Mouse (Mus musculus) retina, adult 2 months (tissue): ENCODE results near the gene Ss18l1.

Experiments
- DNase-seq: peaks from one replicate; pipeline ENCODE4 v3.0.0-alpha.2; 2012; ENCODE audit warnings: low read depth, low spot score

Ss18l1 gene

DNA sequence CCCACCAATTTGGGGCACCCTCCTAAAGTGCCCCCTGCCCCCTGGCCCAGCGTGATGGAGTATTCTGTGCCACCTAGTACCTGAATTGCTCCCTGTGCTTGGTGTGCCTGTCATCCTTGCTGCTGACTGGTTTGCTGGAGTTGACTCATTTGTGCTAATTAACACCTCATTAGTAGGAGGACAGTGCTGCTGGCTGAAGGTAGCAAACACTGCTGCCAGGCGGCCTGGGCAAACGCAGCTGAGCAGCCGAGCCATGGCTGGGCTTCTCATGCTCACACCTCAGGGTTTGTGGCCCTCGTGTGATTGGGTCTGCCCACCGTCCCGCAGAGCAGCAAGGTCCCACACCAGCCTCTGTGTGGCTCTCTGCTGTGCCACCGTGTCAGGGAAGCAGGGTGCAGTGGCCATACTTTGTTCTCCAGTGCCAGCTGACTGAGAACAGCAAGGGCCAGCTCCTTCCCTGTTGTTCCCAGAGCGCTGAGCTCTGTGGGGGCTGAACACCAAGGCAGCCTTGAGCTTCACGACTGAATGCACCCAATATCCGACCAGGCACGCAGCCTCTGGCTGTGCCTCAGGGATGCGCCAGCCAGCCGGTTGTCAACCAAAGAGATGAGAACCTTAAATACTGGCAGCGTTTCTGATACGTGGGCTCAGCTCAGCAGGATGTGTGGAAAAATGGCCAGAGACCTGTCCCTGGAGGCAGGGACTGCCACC lies 43.8 kb downstream of the Ss18l1 start:
- DNase-seq, result no peak

DNA sequence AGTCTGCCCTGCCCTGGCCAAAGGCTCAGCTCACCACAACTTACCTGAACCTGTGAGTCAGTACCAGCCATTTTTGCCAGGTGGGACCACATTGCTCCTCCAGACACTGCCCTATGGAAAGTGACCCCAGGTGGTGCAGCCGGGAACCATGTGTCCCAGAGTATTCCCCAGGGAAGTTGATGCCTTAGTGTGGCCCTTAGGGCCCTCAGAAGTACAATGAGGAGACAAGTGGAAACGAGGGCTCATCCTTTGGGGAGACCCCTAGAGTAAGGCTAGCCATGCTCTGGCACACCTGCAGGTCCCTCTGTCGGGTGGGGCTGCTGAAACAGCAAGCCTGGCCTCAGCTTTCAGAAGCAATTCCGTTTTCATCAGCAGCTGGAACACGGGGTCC lies 44.3 kb downstream of the Ss18l1 start:
- no peak for DNase-seq

DNA sequence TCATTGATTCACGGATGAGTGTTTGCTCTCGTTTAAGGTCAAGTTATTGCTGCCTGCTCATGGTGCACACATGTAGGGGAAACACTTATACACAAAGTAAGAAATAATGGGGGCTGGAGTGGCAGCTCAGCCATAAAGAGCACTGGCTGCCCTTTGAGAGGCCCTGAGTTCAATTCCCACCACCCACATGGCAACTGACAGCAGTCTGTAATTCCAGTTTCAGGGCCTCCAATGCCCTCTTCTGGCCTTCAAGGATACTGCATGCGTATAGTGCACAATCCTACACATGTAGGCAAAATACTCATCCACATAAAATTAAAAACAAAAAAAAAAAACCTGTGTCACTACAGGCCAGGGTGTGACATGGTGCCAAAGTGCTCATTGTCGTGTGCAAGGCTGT lies 45.2 kb downstream of the Ss18l1 start:
- DNase-seq, result no peak

DNA sequence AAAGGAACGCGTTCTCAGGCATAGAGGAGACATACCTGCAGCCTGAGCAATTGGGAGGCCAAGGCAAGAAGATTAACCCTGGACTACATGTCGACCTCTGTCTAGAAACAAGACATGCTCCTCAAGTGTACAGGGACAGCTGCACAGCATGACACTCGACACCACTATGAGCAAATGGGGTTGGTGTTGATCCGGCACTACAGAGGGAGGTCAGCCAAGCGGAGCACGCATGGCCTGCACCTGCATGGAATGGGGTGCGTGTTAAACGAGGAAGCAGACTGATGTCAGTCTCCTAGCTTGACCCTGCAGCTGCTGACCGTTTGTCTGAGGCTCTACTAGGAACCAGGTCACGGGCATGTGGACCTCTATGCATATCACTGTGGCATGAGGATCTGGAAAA lies 48.0 kb downstream of the Ss18l1 start:
- DNase-seq, result no peak

DNA sequence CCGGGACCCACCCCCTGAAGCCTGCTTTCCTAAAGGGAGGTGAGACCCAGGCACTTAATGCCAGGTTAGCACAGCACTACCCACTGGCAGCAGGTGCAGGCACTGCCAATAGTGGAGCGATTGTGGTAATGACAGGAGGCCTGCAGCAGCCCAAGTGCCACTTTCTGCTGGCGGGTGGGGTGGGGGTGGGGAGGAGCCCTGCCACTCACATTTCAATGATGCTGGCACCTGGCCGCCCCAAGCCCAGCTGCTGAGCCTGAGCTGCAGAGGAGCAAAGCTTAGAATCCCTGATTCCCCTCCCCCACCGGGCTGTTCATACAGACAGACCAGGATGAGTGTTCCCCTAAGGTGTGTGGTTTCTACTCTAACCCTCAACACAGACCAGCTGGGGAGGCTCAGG lies 53.4 kb downstream of the Ss18l1 start:
- no peak for DNase-seq

DNA sequence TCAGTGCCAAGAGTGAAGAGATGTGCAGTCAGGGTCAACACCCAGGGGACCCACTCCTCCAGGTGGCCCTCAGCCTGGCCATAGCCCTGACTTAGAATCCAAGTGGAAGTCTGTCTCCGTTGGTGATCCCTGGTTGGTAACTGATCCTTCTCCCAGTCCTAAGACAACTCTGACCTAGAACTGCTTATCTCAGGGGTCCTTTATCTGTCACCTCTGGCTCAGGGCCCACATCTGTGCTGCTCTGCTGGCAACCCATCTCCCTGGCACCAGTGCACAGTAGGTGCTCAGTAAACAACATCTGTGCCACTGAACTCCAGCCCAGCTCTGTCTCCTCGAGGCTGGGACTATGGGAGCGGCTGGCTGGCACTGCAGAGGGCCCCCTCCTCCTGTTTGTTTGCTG lies 55.3 kb downstream of the Ss18l1 start:
- no peak for DNase-seq

DNA sequence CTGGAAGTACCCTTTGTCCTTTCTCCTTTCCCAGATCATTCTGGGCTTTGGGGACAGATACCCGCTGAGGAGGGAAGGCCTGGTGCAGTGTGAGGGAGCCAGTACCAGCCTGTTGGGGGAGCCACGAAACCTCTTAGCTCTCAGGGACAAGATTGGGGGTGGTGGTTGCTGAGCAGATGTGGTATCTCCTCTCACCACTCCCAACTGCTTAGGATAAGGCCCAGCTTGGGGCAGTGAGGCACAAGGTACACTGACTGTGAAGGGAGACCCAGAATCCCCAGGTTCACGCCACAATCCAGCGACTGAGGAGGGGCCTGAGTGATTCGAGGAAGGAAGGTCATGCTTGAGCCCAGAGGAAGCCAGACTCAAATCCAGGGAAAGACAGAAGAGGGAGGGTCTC lies 55.9 kb downstream of the Ss18l1 start:
- no peak for DNase-seq

DNA sequence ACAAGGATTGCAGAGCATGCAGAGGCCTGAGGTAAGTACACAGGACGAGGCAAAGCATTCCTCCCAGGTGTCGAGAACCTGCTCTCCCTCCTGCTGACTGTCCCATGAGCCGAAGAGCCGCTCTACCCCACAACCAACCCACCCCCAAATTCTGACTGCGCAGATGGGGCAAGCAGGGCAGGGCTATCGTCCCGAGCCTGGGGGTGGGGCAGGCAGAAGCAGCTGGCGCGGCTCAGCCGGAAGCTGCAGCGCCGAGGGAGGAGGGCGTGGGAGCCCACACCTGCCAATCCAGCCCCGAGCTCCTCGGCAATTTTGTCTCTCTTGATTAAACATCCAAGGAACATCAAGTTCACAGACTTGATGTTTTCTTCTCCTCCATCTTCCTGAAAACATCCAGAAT lies 57.2 kb downstream of the Ss18l1 start:
- DNase-seq, result no peak

DNA sequence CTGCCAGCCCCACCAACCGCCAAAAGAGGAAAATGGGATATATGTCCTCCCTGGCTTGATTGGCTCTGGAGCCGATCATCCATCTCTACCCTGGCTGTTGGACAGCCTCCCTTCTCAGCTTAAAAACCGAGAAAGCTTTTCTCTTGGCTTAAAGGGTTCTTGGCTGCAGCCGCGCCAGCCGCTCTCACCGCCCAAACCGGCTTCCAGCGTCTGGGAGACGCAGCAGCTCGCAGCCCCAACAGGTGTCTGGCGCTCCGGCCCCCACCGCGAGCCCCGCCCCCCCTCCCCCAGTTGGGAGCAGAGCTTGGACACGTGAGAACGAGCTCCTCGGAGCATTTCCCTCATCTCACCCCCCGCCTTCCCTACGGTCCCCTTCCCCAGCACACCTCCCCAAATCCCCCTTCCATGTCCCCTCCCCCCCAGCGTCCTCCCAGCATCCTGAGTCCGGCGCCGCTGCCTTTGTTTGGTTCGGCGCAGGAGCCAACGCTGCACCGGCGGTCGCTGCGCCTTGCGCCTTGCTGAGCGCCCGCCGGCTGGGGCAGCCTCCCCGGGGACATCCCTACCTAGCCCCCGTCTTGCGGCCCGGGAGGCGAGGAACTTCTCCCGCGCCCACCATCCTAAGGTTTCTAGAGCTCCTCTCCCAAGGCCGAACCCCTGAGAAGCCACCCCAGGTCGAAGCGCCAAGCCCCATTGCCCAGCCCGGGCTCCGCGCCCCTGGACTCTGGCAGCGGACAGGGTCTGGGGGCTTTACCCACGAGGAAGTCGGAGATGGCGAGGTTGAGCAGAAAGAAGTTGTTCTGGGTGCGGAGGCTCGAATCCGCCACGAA lies 61.1 kb downstream of the Ss18l1 start:
- DNase-seq, result no peak

DNA sequence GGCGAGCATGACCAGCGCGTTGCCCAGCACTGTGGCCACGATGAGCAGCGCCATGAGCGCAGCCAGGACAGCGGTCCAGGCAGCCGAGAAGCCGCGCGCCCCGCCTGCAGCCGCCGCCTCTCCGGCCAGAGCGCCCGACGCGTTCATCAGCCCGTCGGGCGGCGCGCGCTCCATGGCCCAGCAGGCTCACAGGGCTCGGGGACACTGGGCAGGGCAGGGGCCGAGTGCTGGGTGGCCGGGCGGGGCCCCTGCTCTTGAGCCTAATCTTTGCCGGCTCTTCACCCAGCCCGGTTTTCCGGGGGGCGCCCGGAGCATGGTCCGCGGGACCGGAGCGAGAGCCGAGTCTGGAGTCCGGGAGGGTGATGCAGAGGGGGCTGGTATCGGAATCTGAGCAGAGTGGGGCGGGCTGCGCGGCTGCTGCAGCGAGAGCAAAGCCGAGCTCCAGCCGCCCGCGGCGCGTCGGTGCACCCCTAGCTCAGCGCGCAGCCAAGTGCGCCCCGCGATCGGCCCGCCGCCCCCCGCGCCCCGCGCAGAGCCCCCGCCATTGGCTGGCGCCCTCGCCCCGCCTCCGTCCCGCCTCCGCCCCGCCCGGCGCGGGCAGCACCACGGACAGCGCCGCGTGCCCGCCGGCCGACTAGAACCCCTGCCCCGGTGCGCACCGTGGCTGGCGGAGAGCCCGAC lies 61.8 kb downstream of the Ss18l1 start, which contains the start of gene Hrh3:
Hrh3 (minus strand) TSS at position 511 of the 681 bp plus-strand sequence.
- DNase-seq, result no peak

DNA sequence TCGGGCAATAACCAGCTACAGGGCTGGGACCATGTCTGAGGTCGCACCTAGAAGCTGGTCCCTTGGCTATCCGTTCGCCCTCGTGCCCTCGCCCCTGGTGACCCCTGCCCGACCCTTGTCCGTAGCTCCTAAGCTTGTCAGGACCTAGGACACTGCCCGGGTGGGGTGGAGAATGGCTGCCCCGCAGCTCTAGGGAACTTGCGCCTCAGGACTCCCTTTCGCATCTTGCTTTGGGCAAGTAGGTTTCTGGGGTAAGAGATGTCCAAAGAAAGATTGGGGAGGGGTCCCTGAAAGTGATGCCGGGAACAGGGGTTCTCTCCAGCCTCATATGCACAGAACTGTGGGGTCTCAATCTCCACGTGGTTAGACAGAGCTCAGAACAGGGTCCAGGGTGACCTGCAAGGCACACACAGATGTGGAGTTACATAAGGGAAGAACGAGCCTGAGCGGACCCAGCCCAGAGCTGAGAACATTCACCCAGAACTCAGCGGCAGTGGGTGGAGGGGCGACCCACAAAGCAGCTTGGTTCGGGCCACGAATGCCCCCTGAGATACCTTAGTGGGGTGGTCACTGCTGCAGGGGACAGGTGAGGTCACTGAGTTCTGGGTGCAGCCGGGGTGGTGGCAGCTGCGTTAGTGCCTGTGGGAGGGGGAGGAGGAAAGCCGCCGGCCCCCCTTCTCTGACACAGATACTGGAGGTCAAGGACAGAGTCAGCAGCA lies 62.5 kb downstream of the Ss18l1 start:
- DNase-seq, result no peak

DNA sequence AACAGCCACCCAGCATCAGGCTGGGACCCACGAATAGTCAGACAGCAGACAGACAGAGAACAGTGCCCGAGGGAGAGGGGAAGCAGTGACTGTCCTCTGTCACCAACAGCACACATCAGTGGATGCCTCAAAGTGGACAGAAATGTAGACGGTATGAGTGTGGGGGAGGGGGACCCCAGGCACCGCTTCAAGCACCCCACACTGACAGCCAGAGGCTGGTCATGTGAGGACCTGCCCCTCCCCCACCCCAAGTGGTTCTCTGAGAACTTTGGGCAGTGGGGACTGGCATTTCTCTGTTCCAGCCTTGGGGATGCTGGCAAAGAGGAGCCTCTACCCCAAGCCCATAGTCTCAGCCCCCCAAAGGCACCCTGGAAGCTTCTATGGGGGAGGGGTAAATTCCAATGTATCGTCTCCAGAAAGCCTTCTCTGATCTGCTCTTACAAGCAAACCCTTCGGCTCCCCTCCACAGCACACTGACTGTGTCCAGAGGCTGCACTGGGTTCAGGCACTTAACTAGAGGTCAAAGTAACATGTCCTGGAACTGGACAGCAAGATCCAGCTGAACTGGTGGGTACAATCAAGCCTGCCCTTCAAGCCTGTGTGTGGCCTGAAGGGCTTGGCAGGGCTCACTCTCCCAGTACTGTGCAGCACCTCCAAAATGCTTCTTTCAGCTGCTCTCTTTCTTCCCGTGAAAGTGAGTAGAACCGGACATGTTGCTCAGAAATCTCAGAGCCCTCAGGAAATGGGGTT lies 63.3 kb downstream of the Ss18l1 start:
- no peak for DNase-seq

DNA sequence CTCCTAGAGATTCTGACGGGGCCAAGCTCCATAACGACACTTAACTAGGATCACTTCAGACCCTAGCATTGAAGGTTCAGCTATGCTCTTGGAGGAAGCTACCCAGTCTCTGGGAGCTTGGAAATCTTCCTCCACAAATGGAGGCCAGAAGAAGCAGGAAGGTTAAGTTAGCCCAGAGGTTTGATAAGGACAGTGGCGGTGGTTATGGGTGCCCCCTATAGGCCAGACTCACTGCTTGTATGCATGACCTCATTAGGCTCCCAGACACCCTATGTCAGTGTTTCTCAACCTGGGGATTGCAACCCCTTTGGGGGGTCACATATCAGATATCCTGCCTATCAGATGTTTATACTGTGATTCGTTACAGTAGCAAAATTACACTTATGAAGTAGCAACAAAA lies 64.8 kb downstream of the Ss18l1 start:
- DNase-seq, result no peak

DNA sequence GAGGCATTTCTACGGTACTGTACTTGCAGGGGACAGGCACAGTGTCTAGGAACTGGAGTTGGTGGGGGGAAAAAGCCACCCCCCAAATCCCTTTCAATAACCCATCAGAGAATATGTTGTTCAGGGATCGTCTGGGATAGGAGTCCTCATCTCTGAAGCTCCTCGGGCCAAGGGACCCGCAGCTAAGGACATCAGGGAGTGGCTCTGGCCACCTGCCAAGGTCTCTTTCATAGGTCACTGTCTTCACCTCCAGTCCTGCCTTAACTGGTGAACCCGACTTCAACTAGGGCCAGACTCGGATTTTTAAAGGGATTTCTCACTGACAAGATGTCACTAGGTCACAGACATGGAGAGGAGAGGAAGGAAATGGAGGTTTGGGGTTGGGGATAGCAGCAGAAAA lies 66.0 kb downstream of the Ss18l1 start:
- no peak for DNase-seq

DNA sequence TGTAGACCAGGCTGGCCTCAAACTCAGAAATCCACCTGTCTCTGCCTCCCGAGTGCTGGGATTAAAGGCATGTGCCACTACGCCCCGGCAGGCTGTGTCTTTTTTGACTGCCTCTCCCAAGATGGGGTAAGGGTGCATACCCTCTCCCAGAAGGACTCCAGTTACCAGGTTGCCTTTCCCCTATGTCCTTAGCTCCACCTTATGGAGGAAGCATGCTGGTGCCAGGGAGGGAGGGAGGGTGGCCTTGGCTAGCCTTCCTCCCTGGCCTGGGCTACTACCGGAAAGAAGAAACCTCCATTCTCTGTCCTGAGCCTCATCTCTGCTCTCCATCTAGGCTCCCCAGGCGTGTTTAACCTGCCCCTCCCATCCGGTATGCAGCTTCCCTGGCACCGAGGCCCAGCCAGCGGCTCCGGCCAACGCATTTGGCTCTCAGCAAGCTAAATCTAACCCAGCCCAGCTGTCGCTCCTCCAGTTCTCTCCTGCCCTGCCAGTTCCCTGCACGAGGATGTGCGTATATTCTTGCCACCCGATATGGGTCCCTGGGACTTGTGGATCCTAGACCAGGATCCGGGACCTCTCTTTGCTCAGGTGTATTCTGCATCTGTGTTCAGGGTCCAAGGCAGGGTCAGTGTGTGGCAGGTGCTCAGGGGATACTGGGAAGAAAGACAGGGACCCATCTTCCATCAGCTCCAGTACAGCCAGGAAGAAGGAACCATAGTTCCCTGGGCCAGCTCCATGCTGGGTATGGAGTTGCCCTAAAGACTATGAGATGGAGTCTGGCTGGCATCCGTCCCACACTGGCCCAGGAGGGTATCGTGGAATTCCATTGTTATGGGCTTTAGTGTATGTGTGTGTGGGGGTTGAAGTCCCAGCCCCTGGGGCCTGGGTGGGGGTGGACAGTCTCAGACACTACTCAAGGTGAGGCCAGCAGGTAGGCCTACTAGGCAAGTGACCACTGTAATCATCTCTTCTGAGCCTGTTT lies 71.9 kb downstream of the Ss18l1 start:
- no peak for DNase-seq

DNA sequence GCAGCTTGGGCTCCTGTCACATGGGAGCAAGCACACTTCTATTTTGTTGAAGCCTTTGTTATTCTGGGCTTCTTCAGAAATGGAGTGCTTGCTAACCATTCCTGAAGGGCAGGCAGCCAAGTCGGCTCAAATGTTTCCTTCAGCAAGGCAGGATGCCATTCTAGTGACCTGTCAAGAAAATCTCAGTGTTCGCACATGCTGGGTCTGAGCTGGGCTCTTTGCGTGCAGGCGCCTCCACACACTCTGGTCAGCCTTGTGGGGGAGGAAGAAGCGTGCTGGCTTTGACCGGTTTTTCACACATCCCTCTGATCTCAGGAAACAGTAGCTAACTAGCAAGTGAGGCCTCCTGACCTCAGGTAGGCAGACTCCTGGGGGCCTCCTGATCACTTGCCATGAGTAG lies 73.0 kb downstream of the Ss18l1 start:
- no peak for DNase-seq

DNA sequence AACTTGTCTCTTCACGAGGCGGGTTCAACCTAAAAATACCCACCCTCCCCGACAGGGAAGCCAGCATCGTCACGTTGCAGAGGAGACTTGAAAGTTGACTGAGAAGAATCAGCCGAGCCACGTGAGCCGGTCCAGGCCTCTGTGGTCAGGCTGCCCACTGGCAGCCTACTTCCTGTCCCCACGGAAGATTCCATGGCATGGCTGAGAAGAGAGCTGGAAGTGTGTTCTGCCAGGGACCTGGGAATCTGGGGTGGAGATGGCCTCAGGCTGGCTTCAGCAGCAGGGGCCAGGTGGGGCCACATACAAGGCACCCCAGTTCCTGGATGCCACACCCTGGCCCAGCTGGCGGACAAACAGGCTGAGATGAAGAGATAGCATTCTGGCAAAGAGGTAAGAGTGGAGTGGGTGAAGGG lies 73.8 kb downstream of the Ss18l1 start:
- no peak for DNase-seq

DNA sequence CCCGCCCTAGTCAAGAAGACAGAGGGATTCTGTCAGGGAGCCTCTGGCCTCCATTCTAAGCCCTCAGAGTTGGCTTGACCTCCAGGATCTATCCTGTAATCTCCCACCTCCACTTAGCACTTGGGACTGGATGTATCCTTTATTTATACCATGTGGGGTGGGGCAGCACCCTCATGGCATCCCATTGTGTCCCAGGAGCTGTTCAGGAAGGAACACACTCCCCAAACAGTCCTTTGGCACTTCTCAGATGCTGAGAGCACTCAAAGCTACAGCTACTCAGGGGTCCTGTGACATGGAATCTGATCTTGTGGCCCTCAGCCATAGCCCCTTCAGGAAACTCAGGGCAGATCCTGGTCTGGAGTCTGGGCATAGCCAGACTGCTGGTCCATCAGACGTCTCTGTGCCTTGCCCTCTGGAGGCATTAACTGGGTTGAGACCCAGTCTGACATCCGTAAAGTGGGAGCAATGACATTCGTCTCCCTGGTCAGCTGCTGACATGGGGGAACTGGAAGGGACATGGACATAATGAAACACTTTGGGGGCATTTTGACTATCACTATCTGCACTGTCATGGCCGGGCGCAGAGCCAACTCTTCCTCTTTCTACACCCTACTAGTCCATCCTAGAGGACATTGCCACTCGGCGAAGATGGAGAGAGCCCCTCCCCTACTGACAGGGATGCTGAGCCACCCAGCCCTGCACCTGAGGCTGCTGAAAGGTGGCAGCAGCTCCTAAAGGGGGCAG lies 74.6 kb downstream of the Ss18l1 start:
- DNase-seq, result no peak

DNA sequence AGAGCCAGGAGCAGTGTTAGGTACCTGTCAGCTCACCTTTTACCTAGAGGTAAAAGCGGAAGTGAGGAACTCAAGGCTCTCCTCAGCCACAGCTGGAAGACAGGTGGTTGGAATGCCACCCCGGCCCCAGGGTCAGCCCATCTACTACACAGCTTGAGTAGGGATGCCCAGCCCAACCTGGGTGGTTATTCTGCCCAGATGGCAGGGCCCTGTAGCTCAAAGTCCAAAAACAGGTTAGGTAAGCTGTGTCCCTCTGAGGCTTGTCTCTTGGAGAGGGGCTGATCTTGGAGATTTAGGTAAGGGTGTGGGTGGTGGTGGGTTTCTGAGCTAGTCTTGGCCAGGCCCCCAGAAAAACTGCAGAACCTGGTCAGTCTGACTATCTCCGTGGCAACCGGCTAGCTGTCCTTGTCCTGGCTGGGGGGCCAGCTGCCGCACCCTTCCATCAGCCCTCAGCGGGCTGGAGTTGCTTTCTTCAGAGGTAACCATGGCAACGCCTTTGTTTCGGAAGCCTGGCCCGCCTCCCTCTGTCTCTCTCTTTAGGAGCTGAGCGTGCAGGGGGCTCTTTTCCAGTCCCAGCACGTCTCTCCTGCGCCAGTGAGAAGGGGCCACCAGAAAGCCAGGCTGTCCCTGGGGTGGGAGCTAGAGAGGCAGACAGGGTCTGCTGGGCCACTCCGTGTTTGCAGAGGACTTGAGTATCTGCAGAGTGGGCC lies 75.3 kb downstream of the Ss18l1 start:
- DNase-seq, result no peak
